Mouse (Mus musculus) forebrain, embryonic 12.5 days (tissue): Measurements from ENCODE around the gene Mcu. TPM values are rescaled to one million over a fixed set of nuclear protein-coding genes. Genes with fewer than 3 reads are reported as not detected.

ENCODE experiments used
- ATAC-seq: fragments of 200-750 bp; cut with Nextera tagmentation; 2 replicates; pipeline ENCODE4 v1.8.0; 2017; ENCODE audit warnings: moderate TSS enrichment; ENCODE audit not compliant: low FRiP score
- H3K27ac ChIP-seq: fragments of 300-500 bp; sonication (generic); 2 replicates; pipeline ENCODE4 v1.5.1; 2016; ENCODE audit warnings: mild to moderate bottlenecking
- H3K27me3 ChIP-seq: fragments of 300-500 bp; sonication (generic); 2 replicates; pipeline ENCODE4 v1.6.1; 2016; ENCODE audit warnings: mild to moderate bottlenecking
- H3K36me3 ChIP-seq: fragments of 300-500 bp; sonication (generic); replicated peaks from 2 replicates; pipeline ENCODE4 v1.6.1; 2016; ENCODE audit warnings: mild to moderate bottlenecking
- H3K4me1 ChIP-seq: fragments of 300-500 bp; sonication (generic); 2 replicates; pipeline ENCODE4 v1.6.1; 2016
- H3K4me2 ChIP-seq: fragments of 300-500 bp; sonication (generic); 2 replicates; pipeline ENCODE4 v1.6.1; 2016; ENCODE audit warnings: mild to moderate bottlenecking, moderate library complexity
- H3K4me3 ChIP-seq: fragments of 300-500 bp; sonication (generic); replicated peaks from 2 replicates; pipeline ENCODE4 v1.5.1; 2016; ENCODE audit warnings: mild to moderate bottlenecking
- H3K9ac ChIP-seq: fragments of 300-500 bp; sonication (generic); 2 replicates; pipeline ENCODE4 v1.6.1; 2016; ENCODE audit warnings: mild to moderate bottlenecking
- H3K9me3 ChIP-seq: fragments of 300-500 bp; sonication (generic); 2 replicates; pipeline ENCODE4 v1.6.1; 2016
- WGBS: fragments of 180-500 bp; shearing (Covaris S2); methylation state at CpG from one replicate; pipeline ENCODE4 v1.1.7; 2016; 5-methylcytosine and 5-hydroxymethylcytosine counted together
- polyA plus RNA-seq: library from polyadenylated mRNA; unstranded; fragments of >200 nt; fragmentation: Nextera tagmentation; extraction: Ambion mirVana; gene quantifications from 2 replicates; pipeline ENCODE4 v1.2.1, GENCODE M21; 2016

Gene Mcu
- polyA plus RNA-seq, 1 experiment from 2014 or later = 16.1 TPM

GRCm38 (mm10) chr10:59497019-59497418 is 119.5 kb downstream of the Mcu start:
- no peak for ATAC-seq
- H3K4me1 ChIP-seq = no peaks in the 10 kb centered on the region
- H3K4me3 ChIP-seq = no peak overlapping the region
- no peak overlapping the region for H3K9ac ChIP-seq
- H3K9me3 ChIP-seq = peaks cover under 1% of the 10 kb centered on the region; the same call in 1 of the 2 replicates
- no peaks in the 10 kb centered on the region for H3K27me3 ChIP-seq
- H3K36me3 ChIP-seq = no peaks in the 10 kb centered on the region
- WGBS = 94% methylated on average over 11 of the region's 11 CpGs
- no peak overlapping the region for H3K4me2 ChIP-seq
- H3K27ac ChIP-seq = no peak overlapping the region

DNA sequence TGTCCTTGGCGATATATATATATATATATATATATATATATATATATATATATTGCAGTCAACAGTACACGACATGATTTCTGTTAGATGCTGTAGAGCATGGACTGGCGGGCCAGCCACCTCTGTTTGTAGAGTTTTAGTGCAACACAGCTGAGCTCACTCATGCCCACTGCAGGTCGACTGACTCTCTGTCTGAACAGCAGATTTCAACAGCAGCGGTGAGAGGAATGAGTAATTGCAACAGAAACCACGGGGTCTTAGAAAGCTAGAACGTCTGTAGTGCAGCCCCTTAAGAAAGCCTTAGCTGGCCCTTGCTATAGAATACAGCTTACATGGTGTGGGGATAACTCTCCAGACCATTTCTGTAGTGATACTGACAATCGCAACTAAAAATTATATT is 121.6 kb downstream of the Mcu start:
- Histone ChIP-seq H3K4me3 (no peak overlapping the region), H3K9me3 (peaks cover 5% of the 10 kb centered on the region; the same call in 1 of the 2 replicates), H3K9ac (no peak overlapping the region), H3K4me2 (no peak overlapping the region), H3K36me3 (no peaks in the 10 kb centered on the region), H3K27ac (no peak overlapping the region), H3K27me3 (no peaks in the 10 kb centered on the region), H3K4me1 (no peaks in the 10 kb centered on the region)
- 82% methylated on average over 8 of the region's 8 CpGs for WGBS
- ATAC-seq = no peak

DNA sequence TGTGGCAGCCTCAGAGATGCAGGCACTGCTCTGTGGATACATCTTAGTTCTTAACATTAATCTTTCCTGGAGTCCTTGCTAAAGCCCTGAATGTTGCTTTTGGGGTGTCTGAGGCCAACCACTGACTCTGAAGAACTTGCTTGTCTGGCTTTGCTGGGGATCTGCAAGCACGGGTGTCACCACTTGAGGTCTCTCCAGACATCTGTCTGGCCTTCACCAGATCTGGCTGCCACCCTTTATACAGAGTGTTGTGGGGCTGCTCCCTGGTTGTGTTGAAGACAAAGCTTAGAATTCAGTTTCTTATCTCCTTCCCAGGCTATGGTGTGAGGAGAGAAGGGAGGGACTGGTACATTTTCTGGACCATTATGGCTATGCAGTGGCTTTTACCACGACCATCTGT is 122.4 kb downstream of the Mcu start:
- H3K27me3 ChIP-seq = no peaks in the 10 kb centered on the region
- no peak overlapping the region for H3K27ac ChIP-seq
- peaks cover 5% of the 10 kb centered on the region; the same call in 1 of the 2 replicates for H3K9me3 ChIP-seq
- 70% methylated on average over 2 of the region's 2 CpGs for WGBS
- no peak overlapping the region for H3K9ac ChIP-seq
- H3K4me1 ChIP-seq = no peaks in the 10 kb centered on the region
- H3K36me3 ChIP-seq = no peaks in the 10 kb centered on the region
- no peak for ATAC-seq
- H3K4me3 ChIP-seq = no peak overlapping the region
- H3K4me2 ChIP-seq = no peak overlapping the region

DNA sequence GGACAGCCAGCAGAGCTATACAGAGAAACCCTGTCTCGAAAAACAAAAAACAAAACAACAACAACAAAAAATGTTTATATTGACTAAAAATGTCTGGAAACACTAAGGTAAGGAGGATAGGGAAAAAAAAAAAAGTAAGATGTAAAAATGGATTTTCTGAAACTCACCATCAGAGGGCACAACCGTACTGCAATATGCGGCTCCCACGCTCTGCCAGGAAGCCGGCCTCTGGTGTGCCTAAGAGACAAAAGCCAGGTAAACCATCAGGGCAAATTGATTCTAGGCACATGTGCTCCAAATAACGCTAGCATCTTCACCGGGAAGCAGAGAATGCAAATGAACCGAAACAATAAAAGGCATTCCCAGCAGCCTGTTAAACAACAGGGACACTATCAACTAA is 125.6 kb downstream of the Mcu start:
- no peak for ATAC-seq
- Histone ChIP-seq H3K9ac (no peak overlapping the region), H3K4me1 (no peaks in the 10 kb centered on the region), H3K4me2 (no peak overlapping the region), H3K27ac (no peak overlapping the region), H3K36me3 (no peaks in the 10 kb centered on the region), H3K4me3 (no peak overlapping the region), H3K9me3 (peaks cover 5% of the 10 kb centered on the region; the same call in 1 of the 2 replicates), H3K27me3 (no peaks in the 10 kb centered on the region)
- 86% methylated on average over 8 of the region's 8 CpGs for WGBS

DNA sequence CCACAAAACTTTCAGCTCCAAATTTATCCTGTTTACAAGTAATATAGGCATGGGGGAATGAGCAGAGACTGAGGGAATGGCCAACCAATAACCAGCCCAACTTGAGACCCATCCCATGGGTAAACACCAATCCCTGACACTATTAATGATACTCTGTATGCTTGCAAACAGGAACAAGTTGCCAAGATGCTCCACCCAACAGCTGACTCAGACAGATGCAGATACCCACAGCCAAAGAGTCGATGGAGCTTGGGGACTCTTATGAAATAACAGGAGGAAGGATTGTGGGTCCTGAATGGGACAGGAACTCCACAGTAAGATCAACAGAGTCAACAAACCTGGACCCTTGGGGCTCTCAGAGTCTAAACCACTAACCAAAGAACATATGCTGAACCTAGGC is 127.1 kb downstream of the Mcu start:
- H3K4me3 ChIP-seq = no peak overlapping the region
- H3K36me3 ChIP-seq = no peaks in the 10 kb centered on the region

GRCm38 (mm10) chr10:59487351-59487750 is 129.1 kb downstream of the Mcu start:
- ATAC-seq = no peak

More for the DNA sequence above, 127.1 kb downstream of the Mcu start:
- Histone ChIP-seq H3K9ac (no peak overlapping the region), H3K4me1 (no peaks in the 10 kb centered on the region), H3K27ac (no peak overlapping the region), H3K4me2 (no peak overlapping the region), H3K27me3 (no peaks in the 10 kb centered on the region), H3K9me3 (peaks cover 5% of the 10 kb centered on the region; the same call in 1 of the 2 replicates)
- WGBS = 91% methylated on average over 1 of the region's 1 CpGs
- no peak for ATAC-seq

GRCm38 (mm10) chr10:59484318-59484717 is 132.2 kb downstream of the Mcu start:
- Histone ChIP-seq H3K27me3 (no peaks in the 10 kb centered on the region), H3K9ac (no peak overlapping the region), H3K9me3 (no peaks in the 10 kb centered on the region), H3K4me2 (no peak overlapping the region), H3K4me3 (no peak overlapping the region), H3K4me1 (no peaks in the 10 kb centered on the region), H3K27ac (no peak overlapping the region), H3K36me3 (no peaks in the 10 kb centered on the region; the same call in 1 of the 2 replicates)
- no peak for ATAC-seq
- WGBS = 85% methylated on average over 6 of the region's 6 CpGs

More at GRCm38 (mm10) chr10:59487351-59487750, 129.1 kb downstream of the Mcu start:
- Histone ChIP-seq H3K4me2 (no peak overlapping the region), H3K27ac (no peak overlapping the region), H3K4me3 (no peak overlapping the region), H3K36me3 (no peaks in the 10 kb centered on the region), H3K9ac (no peak overlapping the region), H3K9me3 (peaks cover 5% of the 10 kb centered on the region; the same call in 1 of the 2 replicates), H3K4me1 (no peaks in the 10 kb centered on the region), H3K27me3 (no peaks in the 10 kb centered on the region)
- WGBS = 86% methylated on average over 2 of the region's 2 CpGs

DNA sequence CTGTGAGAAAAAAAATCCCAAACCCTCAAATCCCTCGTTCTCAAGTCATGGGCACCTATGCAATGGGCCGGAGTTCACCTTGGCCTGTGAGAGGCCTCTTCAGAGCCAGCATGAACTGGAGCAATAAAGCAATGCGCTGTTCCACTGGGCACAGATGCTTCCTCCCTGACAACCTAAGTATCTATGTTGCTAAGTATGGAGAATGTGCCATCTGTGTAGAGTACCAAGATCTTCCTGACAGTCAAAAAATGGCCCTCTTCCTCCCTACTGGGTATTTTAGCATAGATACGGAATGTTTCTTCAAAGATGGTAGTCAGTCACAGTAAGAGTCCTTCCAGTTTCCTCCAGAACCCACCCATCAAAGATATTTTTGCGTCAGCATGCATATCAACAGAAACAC is 135.1 kb downstream of the Mcu start:
- Histone ChIP-seq H3K4me2 (no peak overlapping the region), H3K4me3 (no peak overlapping the region), H3K36me3 (no peaks in the 10 kb centered on the region; the same call in none of the 2 replicates), H3K9me3 (0 out of 2 replicates have a peak, but pooled peaks cover 9% of the 10 kb centered on the region), H3K9ac (no peak overlapping the region), H3K27me3 (no peaks in the 10 kb centered on the region), H3K4me1 (no peaks in the 10 kb centered on the region), H3K27ac (no peak overlapping the region)
- 92% methylated on average over 5 of the region's 5 CpGs for WGBS
- no peak for ATAC-seq

- Histone ChIP-seq H3K9ac (no peak overlapping the region), H3K9me3 (no peaks in the 10 kb centered on the region), H3K27me3 (no peaks in the 10 kb centered on the region), H3K4me3 (no peak overlapping the region), H3K4me2 (no peak overlapping the region), H3K27ac (no peak overlapping the region), H3K36me3 (no peaks in the 10 kb centered on the region; the same call in 1 of the 2 replicates), H3K4me1 (no peaks in the 10 kb centered on the region)
- 81% methylated on average over 5 of the region's 5 CpGs for WGBS
- ATAC-seq = no peak
These were observed 146.0 kb downstream of the Mcu start for GRCm38 (mm10) chr10:59470451-59470850.

GRCm38 (mm10) chr10:59467297-59467696 is 149.2 kb downstream of the Mcu start:
- no peaks in the 10 kb centered on the region; the same call in 1 of the 2 replicates for H3K36me3 ChIP-seq
- no peaks in the 10 kb centered on the region for H3K4me1 ChIP-seq
- H3K9me3 ChIP-seq = no peaks in the 10 kb centered on the region
- WGBS = 85% methylated on average over 12 of the region's 12 CpGs
- H3K4me2 ChIP-seq = no peak overlapping the region
- no peak overlapping the region for H3K4me3 ChIP-seq
- H3K27me3 ChIP-seq = no peaks in the 10 kb centered on the region
- no peak overlapping the region for H3K27ac ChIP-seq
- no peak for ATAC-seq
- no peak overlapping the region for H3K9ac ChIP-seq

DNA sequence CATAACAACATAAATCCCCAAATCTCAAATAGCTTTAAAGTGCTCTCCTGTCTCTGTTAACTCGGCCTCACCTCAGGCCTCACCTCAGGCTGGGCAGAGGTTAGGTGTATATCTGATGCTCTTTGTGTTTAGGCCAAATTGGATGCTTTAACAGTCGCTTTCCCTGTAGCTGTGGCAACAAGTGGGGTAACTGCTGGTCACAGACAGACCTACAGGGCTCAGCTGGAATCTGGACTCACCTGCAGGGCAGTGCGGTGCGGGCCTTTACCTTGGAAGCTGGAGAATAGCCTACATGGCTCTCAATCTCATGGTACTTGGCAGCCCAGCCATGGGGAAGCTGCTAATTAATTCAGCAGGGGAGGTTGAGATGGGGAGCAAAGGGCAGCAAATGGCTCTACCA is 149.9 kb downstream of the Mcu start:
- ATAC-seq = no peak
- Histone ChIP-seq H3K27ac (no peak overlapping the region), H3K4me3 (no peak overlapping the region), H3K36me3 (no peaks in the 10 kb centered on the region; the same call in 1 of the 2 replicates), H3K9ac (no peak overlapping the region), H3K9me3 (no peaks in the 10 kb centered on the region), H3K4me1 (no peaks in the 10 kb centered on the region), H3K27me3 (no peaks in the 10 kb centered on the region), H3K4me2 (no peak overlapping the region)
- 92% methylated on average over 4 of the region's 4 CpGs for WGBS

DNA sequence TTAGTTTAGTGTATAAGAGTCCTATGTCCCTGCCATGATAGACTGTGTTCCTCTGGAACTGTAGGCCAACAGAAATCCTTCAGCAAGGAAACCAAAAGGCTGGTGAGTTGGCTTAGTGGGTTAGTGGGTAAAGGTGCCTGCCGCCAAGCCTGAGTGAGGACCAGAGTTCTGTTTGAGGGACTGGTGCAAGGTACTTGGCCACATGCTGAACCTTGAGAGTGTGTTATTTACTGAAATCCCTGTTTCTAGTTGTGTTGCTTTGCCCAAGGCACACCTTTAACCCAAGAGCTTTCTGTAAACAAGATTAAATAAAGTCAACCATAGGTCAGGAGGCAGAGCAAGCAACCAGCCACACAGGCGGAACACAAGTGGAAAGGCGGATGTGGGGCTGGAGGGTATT is 150.9 kb downstream of the Mcu start:
- Histone ChIP-seq H3K9ac (no peak overlapping the region), H3K27ac (no peak overlapping the region), H3K27me3 (no peaks in the 10 kb centered on the region), H3K4me2 (no peak overlapping the region), H3K9me3 (no peaks in the 10 kb centered on the region), H3K4me1 (no peaks in the 10 kb centered on the region), H3K4me3 (no peak overlapping the region), H3K36me3 (no peaks in the 10 kb centered on the region; the same call in 1 of the 2 replicates)
- WGBS = 78% methylated on average over 3 of the region's 3 CpGs
- no peak for ATAC-seq

- Histone ChIP-seq H3K27ac (no peak overlapping the region), H3K36me3 (no peaks in the 10 kb centered on the region; the same call in 1 of the 2 replicates)
These were observed 154.2 kb downstream of the Mcu start for GRCm38 (mm10) chr10:59462307-59462706.

More at GRCm38 (mm10) chr10:59462307-59462706, 154.2 kb downstream of the Mcu start:
- Histone ChIP-seq H3K4me1 (no peaks in the 10 kb centered on the region), H3K27me3 (no peaks in the 10 kb centered on the region), H3K4me2 (no peak overlapping the region), H3K9ac (no peak overlapping the region), H3K9me3 (no peaks in the 10 kb centered on the region), H3K4me3 (no peak overlapping the region)
- ATAC-seq = no peak
- 91% methylated on average over 6 of the region's 6 CpGs for WGBS
